Mouse (Mus musculus): ENCODE measurements at regions not wholly inside any gene's neighbourhood (a gene's known extent, or its start where the extent isn't known, plus 50 kb on each side); places are given as distances from the start of the nearest gene placed in this dataset.

GRCm38 (mm10) chr9:47353017-47353416 is 177.0 kb upstream of the Cadm1 start:
- no peak for TF ChIP-seq CTCF (IDR thresholded peaks at IDR 0.05; ENCODE audit: control insufficient read depth, insufficient read depth, insufficient read length)
- no peak for TF ChIP-seq USF1 (IDR thresholded peaks at IDR 0.05; ENCODE audit: low read depth)
- TF ChIP-seq MYOD1 (IDR thresholded peaks at IDR 0.05; ENCODE audit: control insufficient read depth, insufficient read length, low read depth) = no peak
